16 mouse cellular contexts compared by ENCODE assay signal in the genomic region with DNA sequence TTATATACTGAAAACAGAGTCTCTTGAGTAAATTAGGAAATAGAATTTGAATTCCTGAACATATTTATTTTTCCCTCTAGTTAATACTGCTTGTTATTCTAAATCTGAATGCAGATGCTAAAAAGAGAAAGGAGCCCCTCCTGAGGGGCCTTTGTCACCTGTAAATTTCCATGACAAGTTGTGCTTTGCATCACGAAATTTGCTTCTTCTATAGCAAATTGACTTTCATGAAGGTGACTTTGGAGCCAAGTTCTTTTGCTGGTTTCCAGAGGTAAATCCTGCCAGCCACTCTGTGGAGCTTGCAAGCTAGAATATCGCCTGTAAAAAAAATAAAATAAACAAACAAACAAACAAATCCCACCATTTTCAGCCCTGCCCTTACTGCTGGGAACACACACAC.
"Had no signal": no experiment of that assay in that cellular context is flagged by ENCODE, and none has a peak within 500 bp of the region (broad histone marks: within the 10 kb centered on the region; RNA-seq: fewer than 3 reads in every experiment).

No protein-coding gene starts in this region.

- H3K27me3 ChIP-seq: midbrain, embryonic 13.5 days; neural tube, embryonic 13.5 days; neural tube, embryonic 15.5 days had no signal

- H3K4me1 ChIP-seq: midbrain, embryonic 13.5 days; neural tube, embryonic 13.5 days; neural tube, embryonic 15.5 days had no signal

- H3K27ac ChIP-seq: midbrain, embryonic 13.5 days; neural tube, embryonic 13.5 days; neural tube, embryonic 15.5 days had no signal

- H3K4me3 ChIP-seq: midbrain, embryonic 13.5 days; myocyte; neural tube, embryonic 13.5 days; neural tube, embryonic 15.5 days had no signal

- ATAC-seq: midbrain, embryonic 13.5 days; midbrain, embryonic 16.5 days had no signal

- H3K9ac ChIP-seq: lung, embryonic 14.5 days; midbrain, embryonic 13.5 days; neural tube, embryonic 13.5 days; neural tube, embryonic 15.5 days had no signal

- H3K9me3 ChIP-seq: midbrain, embryonic 13.5 days; neural tube, embryonic 13.5 days; neural tube, embryonic 15.5 days had no signal

- DNase-seq: lung, adult 18-20 months; lung, embryonic 14.5 days; lung, postnatal 10 days; lung, postnatal 4 days; retina, postnatal 1 day; right cerebral cortex, postnatal 4 days; spleen, adult 18-20 months; thymus, adult 18-20 months; thymus, postnatal 14 days; thymus, postnatal 36 days had no signal

- H3K4me2 ChIP-seq: lung, embryonic 14.5 days; midbrain, embryonic 11.5 days; midbrain, embryonic 13.5 days; neural tube, embryonic 13.5 days; neural tube, embryonic 15.5 days had no signal

- H3K36me3 ChIP-seq: midbrain, embryonic 13.5 days; neural tube, embryonic 13.5 days; neural tube, embryonic 15.5 days had no signal
